Mouse (Mus musculus) heart, postnatal 0 days (tissue): Measurements from ENCODE around the gene Alkbh3.

Source experiments
- CTCF ChIP-seq: IDR thresholded peaks from 2 replicates; pipeline ENCODE4 v1.5.1; 2016; ENCODE audit warnings: antibody characterized with exemption, control low read depth, low read depth
- EP300 ChIP-seq: IDR thresholded peaks from 2 replicates; pipeline ENCODE4 v1.6.1; 2016; ENCODE audit warnings: antibody characterized with exemption, low read depth

GRCm38 (mm10) chr2:93944855-93945254, 65.8 kb downstream of the Alkbh3 start:
- TF ChIP-seq CTCF: no peak
- no peak for TF ChIP-seq EP300
